Mouse (Mus musculus) brain, adult 2 months (tissue): ENCODE results near the gene Cyp2d10.
"Not testable (repeated sequence)": the region's sequence is repeated elsewhere in the genome, so short reads cannot be mapped to it uniquely, and the experiment has no call there.

ENCODE experiments used
- DNase-seq: peaks from one replicate; pipeline ENCODE4 v3.0.0; 2011; ENCODE audit warnings: low read depth, low spot score

The Cyp2d10 gene

DNA sequence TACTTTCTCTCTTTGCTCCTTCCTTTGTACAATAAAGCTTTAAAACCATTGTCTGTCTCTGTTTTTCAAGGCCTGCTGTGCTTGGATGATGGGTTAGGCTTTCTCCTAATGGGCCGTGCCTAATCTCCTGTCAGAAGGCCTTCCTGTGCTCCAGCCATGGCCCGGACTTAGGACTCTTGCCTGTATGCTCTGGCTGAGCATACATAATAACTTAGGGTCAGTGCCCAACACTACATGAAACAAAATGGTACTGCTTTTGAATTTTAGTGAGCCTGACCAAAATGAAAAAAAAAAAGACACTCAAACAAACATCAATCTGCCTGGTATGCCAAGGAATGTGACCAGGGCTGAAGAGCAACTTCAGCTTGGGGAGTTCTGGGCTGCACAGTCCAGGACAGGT lies 5.5 kb downstream of the Cyp2d10 start:
- DNase-seq: no peak

DNA sequence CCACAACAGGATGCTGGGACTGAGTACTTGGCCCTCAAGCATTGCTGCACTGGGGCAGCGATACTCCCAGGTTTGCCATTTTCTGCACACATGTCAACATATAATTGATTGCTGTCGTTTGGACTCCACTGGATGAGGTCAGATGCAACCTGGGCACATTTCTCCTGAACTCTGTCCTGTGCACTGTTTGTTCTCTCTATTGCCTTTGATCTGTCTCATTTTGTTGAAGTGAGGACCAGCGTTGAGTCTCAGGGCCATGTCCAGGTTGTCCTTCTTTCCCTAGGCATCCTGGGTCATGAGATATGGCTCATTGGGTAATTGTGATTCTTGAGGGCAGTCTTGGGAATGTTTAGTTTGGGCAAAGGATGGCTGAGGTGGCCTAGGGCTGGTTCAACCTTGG lies 11.0 kb downstream of the Cyp2d10 start:
- not testable (repeated sequence) for DNase-seq

DNA sequence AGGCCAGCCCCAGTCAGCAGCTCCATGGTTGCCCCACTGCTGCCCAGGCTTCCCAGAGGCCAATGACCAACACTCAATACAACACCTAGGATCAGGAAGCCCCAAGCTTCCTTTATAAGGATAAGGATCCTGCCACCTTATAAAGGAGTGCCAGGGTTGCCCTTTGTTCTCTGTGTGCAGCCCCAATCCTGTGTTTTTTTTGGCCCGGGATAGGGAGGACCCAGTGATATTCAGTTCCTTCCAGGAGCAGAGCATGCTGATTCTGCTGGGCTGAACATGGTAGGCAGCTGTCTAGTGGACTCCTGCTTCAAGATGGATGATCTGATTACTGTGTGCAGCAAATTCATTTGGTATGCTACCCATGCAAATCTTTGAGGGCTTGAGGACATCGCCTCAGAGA lies 13.1 kb downstream of the Cyp2d10 start, which contains the start of gene Cyp2d11:
Gene Cyp2d11 (minus strand): TSS at position 101 of the 400 bp plus-strand sequence.
- not testable (repeated sequence) for DNase-seq

DNA sequence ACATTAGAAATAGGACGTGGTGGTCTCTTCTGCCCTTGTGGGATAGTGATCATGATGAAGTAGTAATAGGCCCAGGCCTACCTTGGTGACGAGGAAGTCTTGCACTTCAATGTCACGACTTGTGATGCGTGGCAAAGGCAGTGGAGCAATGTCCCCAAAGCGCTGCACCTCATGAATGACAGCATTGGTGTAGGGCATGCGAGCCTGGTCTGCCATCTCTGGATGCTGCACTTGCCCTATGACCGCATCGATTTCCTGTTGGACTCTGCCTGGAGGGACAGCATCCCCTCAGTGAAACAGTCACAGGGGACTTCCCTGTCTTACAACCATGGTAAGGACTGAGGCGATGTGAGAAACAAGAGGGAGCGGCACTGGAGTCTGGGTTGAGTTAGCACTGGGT lies 17.1 kb downstream of the Cyp2d10 start:
- not testable (repeated sequence) for DNase-seq

DNA sequence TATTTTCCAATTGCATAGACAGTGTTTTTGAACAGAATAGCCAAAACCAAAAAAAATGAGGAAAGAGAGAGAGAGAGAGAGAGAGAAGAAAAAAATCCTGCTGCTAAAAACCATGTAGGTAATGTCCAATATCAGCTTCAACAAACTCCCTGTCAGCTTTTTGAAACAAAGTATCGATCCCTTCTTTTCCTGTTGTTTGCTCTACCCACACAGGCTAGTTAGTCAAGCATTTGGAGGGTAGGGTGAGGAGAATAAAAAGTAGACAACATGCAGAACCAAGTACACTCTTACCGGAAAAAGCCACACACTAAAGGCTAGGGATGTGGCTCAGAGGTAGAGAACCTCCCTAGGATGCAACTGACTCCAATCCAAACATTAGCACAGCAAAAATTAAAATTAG lies 21.3 kb downstream of the Cyp2d10 start:
- DNase-seq: no peak

DNA sequence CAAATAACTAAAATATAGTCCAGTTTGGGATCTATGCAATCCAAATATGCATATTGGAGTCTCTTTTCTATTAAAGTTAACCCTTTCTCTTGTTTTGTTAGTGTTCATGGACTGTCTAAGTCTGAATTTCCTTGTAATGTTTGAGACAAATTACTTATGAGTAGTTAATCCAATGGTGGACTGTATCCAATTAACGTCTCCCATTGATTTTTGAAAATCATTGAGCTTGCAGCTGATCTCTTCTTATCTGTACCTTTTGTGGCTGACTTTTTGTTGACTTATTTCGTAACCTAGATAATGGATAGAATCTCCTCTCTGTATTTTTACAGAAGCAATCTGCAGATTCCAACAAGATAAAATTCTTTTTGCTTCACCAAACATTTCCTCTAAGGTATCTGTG lies 24.6 kb downstream of the Cyp2d10 start:
- no peak for DNase-seq

DNA sequence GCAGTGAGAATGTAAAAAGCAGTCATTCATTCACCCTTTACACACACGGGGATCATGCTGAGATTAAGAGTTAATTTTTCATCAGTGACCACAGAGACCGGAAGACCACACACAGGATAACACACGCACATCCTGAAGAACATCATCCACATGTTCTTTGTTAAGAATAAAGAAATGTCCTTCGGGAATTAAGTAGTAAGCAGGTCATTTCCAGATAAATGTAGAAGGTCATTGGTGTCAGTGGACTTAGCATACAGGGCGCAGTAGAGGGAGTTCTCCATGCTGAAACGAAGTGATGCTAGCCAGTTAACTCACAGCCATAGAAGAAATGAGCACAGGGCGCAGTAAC lies 26.3 kb downstream of the Cyp2d10 start:
- no peak for DNase-seq

DNA sequence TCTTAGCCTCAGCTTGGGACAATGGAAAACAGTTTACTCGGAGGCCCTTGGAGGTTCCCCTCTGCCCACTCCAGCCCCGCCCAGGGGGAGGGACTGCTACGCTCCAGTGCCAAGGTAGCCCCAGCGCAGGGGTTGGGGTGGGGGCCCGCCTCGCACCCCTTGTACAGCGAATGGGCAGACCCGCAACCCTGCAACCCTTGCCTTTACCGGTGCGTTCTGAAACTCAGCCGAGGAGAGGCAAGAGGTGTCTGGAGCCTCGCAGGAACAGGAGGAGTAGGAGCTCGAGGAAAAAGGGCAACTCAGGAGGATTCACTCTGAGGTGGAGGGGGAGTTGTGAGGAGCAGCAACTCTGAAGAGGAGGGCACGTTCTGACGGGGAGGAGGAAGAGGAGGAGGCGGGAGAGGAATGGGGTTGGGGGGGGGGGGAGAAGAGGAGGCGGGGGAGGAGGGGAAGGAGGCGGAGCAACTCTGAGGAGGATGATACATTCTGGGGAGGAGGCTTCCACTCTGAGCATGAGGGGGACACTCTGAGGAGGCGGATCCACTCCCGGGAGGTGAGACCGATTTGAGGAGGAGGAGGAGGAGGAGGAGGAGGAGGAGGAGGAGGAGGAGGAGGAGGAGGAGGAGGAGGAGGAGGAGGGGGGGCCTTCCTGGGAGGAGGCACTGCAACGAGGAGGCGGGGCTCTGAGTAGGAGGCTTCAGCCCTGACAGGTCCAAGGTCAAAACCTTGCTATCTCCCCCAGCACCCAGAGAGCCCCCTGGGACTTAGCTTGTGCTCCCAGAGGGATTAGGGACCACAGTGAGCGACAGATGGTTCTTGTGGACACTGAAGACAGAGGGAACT lies 26.9 kb downstream of the Cyp2d10 start, which contains the start of gene Cyp2d22:
Gene Cyp2d22 (minus strand): TSS at position 390 of the 843 bp plus-strand sequence.
- peak; percentile 84 for DNase-seq

DNA sequence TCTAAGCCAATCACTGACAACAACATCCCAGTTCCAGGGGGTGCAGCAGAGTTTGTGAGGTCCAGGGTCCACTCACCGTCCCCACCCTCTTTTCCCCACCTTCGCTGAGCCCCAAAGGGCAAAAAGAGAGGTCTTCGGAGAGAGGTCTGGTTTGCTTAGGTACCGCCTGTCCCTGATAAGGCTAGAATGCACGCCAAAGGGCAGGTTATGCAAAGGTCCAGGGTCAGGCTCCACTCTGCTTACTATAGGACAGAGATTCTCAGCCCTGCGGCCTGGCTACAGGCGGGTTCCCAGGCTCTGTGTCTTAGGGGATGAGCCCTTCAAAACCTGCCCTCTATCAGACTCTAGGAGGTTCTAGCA lies 27.5 kb downstream of the Cyp2d10 start:
- DNase-seq: no peak

DNA sequence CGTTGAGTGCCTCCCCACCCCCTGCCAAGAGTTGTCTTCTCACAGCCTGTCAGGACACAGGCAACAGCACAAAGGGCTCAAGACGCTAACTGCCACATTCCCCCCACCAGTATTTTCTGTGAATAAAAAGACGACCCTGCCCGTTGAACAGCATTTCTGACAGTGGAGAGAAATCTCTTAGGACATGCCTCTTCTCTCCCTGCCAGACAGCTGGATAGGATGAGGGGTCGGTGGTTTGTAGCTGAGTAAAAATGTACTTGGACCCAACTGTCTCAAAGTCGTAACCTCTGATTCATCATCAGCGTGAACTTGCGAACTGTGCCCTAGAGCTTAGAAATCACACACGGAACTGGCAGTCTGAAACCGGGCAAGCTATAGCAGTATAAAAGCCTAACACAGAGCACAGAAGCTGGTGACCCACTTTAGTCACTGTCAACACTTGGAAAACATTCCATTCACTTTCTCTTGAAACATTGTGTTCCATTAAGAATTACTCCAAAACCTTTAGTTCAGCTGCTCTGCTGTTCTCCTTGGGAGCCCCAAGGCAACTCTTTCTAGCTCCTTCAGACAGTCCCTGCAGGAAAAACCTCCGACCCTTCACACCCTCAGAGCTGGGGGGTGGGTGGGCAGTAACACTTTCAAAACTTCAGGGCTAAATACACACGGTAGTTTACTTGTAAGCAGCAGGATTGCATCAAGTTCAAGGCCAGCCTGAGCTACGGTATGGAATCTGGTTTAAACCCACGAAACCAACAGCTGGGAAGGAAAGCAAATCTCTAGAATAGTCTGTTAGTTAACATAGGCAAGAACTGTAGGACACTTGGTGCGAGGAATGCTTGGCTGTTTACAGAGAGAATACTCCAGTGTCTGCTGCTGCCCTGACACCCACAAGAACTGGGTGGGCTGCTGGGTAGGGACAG lies 28.5 kb downstream of the Cyp2d10 start:
- peak; percentile 31 for DNase-seq

DNA sequence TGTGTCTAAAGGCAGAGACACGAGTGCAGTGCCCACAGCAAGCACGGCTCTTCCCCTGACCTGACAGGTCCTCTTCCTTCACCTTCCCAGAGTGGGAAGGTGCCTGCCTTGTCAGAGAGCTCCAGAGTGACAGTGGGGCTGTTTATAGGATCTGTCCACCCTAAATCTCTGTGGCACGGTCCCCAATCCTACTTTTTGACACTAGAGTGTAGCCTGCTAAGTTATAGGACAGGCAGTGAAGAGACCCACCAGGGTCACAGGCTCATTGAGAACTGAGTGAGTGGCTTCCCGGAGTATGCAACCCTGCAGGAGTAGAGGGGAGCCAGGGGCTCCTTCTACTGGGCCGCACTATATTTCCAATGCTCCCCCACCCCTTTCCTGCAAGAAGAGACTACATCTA lies 29.3 kb downstream of the Cyp2d10 start:
- no peak for DNase-seq

DNA sequence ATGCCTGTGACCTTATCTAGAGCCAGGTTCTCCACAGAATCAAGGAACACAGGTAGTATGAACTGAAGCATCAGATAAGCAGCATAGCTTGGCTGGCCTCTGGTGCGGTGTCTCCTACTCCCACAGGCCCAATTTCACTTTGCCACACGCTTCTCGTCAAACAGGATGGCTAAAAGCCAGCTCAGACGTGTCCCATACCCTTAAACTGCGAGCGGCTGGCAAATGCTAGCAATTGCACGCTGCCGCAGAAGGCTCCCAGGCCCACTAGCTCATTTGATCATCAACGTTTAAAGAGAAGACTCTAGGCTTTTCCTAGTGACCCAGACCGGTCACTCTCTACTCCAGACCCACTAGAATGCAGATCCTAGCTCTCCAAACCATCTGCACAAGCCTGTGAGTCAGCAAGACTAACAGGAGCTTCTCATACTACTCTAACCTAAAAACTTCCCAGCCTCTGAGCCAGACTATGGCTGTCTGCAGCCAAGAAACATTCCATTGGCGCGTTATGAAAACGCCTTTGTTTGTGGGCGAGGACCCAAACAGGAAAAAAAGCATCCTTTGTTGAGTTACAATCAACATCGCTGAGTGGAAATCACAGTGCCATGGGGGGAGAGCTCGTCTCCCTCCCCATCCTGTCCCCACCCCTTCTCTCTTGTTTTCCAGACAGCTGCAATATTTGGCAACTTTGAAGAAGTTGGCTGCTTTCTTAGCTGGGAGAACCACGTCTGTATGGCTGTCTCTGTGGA lies 30.4 kb downstream of the Cyp2d10 start:
- peak; percentile 93 for DNase-seq

DNA sequence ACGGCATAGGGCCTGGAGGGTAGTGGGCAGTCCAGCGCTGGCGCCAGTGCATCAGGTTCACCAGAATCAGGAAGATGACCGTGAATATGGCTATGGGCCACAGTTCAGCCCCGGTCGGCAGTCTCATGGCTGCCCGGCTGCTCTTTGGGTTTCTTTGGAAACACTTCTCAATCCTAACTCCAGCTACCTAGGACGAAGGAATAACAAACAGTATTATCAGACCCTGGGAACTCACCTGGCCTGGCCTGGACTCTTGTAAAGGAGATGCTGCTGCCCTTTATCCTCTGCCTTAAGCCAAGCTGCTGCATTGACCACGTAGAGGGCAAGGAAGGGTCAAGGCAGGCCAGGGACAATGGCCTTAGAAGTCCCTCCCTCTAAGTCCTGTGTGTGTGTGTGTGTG lies 31.1 kb downstream of the Cyp2d10 start:
- DNase-seq: no peak

DNA sequence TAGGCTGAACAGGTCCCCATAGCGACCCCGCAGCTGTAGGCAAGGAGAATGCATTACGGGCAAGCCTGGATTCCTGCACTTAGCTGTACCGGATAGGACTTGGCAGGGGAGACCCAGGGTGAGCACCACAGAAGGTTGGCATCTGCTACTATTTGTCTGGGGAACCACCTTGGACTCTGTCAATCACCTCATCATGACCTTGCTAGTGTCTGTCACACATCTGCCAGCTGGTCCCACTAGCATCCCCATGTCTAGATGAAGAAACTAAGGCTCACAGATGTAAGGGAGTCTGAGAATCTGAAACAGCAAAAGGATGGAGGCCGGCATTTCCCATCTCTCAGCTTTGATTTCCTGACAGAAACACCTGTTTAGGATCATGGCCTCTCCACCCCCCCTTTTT lies 32.6 kb downstream of the Cyp2d10 start:
- no peak for DNase-seq

DNA sequence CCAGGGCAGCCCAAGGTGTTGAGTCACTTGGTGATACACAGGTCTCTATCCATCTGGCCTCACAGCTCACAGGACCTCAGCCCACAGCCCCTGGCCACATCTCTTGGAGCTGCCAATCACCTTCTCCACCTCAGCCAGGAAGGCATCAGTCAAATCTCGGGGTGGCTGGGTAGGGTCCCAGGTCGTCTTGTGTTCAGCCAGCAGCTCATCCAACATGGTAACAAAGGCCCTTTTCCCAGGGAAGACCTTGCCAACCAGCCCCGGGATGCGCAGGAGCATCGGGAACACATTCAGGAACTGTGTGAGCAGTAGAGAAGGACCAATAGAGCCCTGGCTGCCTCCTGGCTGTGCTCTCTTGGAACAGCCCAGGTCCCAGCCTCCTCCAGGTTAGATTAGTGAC lies 34.0 kb downstream of the Cyp2d10 start:
- DNase-seq: no peak

DNA sequence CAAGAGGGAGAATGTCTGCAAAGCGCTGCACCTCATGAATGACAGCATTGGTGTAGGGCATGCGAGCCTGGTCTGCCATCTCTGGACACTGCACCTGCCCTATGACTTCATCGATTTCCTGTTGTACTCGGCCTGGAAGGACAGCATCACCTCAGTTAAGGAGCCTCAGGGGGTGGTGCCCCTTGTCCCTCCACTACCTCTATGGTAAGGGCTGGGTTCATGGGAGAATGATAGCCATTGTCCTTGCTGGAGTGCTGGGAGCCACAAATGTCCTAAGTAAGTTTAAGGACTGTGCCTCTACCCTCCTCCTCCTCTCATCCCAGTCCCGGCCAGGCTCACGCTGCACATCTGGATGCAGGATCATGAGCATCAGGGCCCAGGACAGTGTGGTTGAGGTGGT lies 34.5 kb downstream of the Cyp2d10 start:
- no peak for DNase-seq

DNA sequence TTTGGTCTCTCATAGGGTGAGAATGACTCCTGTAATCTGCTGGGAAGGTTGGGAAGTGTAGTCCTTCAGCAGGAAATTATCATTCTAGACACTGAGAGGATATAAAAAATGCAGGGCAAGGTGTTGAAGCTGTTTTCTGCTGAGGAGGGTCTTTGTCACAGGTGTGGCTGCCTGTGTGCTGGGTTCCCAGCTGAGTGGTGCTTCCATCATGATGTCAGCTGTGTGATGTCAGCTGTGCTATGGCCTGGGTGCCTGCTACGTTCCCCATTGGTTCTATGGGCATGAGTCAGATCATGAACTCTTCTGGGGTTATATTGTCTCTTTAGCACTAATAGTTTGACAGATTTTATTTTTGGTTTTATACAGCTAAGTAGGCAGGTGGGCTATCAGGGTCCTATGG lies 38.1 kb downstream of the Cyp2d10 start:
- no peak for DNase-seq

DNA sequence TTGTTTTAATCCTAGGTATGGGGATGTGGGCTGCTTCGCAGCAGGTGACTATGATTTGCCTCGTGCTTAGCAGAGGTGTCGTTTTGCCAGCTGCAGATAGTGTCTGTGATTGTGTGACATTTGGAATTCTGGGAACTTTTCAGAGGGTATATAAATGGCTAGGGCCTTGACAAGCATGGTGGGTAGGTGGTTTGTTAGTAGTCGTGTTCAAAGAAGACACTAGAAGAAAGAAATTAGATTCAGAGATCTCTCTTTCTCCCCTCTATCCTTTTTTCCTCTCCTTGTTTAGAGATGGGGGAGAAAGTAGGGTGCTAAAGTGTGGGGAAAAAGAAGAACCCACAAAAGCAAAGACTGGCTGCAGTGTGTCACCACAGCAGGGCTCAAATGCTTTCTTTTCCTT lies 38.8 kb downstream of the Cyp2d10 start:
- no peak for DNase-seq

DNA sequence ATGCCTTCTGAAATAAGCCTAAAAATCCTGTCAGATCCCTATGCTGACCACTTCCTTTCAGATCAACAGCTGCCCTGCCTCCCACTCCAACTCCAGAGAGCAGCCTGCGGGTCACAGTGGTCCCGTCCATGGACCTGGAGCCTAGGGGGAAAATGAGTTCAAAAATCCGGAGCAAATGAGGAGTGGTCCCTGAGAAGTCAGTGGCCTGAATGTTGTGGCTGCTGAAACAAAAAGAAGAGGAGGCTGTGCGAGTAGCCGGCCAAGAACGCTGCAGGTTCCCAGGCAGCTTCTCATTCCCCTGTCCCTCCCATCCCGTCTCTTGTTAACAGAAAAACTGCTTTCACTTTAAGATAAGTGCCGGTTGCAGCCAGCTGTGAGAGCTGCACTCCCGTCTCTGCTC lies 42.4 kb downstream of the Cyp2d10 start:
- DNase-seq: not testable (repeated sequence)

DNA sequence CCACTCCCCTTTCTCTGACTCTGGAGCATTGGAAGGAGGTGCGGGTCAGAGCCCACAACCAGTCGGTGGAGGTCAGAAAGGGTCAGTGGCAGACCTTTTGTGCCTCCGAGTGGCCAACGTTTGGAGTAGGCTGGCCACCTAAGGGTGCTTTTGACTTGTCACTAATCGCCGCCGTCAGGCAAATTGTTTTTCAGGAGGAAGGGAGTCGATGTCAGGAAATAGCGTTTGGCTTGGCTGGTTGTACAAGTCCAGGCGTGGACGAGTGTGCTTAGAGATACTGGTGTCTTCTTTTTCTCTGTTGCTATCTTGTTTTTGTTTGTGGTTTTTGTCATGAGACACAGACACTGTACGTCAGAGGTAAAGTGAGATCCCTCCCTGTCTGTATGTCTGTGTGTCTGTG lies 43.2 kb downstream of the Cyp2d10 start:
- not testable (repeated sequence) for DNase-seq

DNA sequence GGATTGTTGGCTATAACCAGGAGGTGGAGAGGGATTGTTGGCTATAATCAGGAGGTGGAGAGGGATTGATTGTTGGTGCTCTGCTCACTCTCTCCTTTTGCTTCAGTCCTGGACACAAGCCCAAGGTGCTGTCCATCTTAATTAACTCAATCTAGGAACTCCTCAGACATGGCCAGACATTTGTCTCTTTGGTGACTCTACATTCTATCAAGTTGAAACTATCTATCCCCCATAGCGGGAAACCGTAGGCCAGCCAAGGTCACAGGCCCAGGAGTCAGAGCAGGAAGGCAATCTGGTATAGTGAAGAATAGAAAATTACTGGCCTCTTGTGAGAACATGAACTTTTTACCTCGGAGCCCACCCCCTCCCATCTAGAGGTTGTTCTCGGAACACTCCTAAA lies 44.8 kb downstream of the Cyp2d10 start:
- no peak for DNase-seq

DNA sequence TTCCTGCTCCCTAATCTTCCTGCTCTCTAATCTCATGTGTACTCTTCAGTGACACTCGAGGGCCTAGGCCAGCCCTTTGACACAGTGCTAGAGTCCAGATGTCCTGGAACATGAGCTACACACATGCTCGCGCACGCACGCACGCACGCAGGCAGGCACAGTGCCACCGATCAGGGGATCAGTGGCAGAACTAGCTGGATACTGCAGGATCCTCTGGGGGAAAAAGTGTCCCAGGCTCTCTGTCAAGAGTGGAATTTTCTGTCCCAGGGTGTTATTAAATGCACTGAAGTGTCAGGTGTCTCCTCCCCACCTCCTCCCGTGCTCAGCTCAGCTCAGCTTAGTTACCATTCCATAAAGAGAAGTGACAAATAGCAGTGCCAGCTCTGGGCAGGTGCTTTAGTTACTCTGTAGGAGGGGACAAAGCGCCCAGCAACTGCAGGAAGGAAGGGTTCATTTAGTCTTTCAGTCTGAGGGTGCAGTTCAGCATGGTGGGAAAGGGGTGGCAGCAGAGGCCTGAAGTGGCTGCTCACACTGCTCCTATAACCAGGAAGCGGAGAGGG lies 45.5 kb downstream of the Cyp2d10 start:
- peak; percentile 61 for DNase-seq
